Mouse (Mus musculus) ovary, adult 18-20 months (tissue): Measurements from ENCODE around the gene Larp7.

ENCODE experiments used
- DNase-seq: peaks from one replicate; pipeline ENCODE4 v3.0.0; 2022; ENCODE audit warnings: low spot score, mixed read lengths

Larp7 gene

DNA sequence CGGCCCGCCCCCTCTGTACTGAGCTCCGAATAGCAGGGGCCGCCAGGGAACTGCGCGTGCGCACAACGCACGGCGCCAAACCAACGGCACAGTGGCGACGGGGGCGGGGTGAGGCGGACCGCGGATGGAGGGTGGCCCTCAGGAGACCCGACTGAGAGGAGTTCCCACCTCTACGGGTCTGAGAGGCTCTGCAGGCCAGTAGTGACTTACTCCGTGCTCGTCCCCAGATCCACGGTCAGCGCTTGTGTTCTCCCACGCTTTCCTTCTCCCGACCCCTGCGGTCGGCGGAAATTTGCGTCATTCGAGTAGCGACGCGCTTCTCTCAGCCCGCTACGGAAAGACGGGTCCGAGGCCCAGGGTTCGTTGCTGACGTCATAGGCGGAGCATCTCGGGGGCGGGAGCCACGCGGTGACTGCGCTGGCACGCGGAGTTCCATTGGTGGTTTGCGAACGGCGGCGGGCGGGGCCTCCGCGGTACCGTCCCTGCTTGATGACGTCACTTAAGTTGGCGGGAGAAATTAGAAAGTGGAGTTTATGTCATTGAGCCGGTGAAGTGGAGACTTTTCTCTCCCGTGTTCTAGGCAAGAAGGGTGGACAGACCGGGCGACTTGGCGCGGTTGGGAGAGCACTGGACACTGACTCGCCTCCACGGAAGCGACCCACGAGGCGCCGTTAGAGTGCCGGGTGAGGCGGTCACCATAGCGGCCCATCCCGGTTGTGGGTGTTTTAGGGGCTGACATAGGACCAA, at the start of gene Larp7, which contains the start of gene Zgrf1:
TSS of gene Larp7 (minus strand) at position 377 of the 747 bp plus-strand sequence.
TSS of gene Zgrf1 (plus strand) at position 517 of the 747 bp plus-strand sequence.
- DNase-seq: peak; percentile 98

DNA sequence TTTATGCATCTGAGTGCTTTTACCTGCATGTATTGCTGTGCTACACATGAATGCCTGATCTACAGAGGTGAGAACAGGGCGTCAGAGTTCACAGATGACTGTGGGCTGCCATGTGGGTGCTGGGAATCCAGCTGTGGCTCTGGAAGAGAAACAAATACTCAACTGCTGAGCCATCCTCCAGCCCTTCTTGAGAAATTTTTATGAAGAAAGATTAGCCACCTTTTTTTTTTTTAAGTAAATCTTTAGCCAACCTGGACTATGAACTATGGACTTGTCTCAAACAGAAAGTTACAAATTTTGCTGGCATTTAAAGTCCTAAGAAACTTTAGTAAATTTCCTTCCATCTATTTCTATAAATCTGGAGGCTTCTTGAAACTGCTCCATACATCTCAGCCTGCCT, 44.0 kb upstream of the Larp7 start:
- DNase-seq: no peak

DNA sequence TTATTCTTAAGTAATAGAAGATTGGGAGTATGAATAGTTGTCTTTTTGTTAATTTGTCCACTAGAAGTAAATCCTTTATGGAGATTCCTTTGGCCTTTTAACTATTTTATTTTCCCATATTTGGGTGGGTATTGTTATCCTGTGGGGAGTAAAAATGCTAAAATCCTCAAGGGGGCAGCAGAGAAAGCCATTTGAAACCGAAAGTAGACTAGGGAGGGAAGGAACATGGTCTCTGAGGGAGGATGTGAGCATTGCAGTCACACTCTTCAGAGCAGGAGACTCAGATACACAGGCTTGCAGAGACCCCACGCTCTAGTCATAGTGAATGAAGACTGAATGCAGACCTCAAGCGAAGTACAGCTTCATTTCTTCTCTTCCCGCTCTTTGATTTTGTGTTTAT, 19.4 kb upstream of the Larp7 start:
- DNase-seq: no peak

DNA sequence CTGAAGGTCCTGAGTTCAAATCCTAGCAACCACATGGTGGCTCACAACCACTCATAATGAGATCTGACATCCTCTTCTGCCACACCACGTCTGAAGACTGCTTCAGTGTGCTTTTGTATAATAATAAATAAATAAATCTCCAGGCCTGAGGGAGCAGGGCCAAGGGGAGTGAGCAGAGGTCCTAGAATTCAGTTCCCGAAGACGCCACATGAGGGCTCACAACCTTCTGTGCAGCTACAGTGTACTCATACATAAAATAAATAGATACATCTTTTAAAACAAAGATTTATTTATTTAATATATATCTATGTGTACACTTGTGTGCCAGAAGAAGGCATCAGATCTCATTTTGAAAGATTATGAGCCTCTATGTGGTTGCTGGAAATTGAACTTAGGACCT, 12.0 kb upstream of the Larp7 start:
- no peak for DNase-seq

DNA sequence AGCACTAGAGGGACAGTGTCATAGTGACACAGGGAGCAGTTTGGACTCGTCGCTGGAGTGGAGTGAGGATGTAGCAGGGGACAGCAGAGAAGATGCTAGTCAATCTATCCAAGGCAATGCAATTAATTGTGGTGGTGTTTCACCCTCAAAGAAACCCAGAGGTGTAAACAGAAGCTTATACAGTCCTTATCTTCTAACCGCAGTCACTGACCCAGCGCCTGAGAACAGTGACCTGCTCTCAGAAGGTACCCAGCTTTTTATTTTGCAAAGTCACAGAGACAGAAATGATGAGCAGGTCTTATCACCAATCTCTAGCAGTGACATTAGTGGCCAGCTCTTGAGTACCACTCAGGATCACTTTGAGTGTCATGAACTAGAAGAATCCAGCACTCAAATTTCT, 9.8 kb upstream of the Larp7 start:
- DNase-seq: no peak

DNA sequence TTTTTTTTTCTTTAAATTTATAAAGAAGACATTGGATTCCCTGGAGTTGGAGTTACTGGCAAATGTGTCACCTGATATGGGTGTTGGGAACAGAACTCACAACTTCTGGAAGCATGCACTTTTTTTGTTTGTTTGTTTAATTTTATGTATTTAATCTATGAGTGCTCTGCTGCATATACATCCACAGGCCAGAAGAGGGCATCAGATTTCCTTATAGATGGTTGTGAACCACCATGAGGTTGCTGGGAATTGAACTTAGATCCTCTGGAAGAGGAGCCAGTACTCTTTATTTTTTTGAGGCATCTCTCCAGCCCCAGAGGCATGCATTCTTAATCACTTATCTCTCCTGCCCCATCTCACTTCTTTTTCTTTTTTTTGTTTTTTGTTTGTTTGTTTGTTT, 5.1 kb upstream of the Larp7 start:
- no peak for DNase-seq

DNA sequence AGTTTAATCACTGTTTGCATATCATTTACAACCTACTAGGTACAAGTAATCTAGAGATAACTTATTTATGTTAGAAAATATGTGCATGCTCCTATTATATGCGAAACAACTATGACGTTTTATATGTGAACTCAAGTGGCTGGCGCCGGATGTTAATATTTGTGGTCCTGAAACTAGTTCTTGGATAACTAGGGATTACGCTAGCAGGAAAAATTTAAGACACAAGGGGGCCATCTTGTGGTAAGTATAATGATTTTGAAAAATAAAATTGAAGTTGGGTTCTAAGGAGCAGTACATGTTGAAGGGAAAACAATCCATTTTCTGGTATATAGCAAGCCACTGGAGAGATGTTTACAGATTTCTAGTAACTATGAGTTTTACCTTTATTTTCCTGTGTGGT, 1.6 kb upstream of the Larp7 start:
- no peak for DNase-seq

DNA sequence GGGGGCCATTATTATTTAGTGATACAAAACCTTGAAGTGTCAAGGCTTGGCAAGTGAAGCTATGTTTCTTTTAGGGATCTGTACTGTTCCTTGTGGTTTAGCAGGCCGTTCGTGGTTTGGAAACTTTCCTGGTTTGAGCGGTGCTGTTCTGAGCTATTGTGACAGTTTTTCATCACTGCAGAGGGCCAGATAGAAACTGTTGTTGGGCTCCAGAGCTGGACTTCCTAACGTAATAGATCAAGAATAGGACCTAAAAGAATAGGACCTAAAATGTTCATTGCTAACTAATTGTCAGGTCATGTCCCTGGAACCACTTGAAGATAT, 533 bp upstream of the Larp7 start:
- DNase-seq: no peak

DNA sequence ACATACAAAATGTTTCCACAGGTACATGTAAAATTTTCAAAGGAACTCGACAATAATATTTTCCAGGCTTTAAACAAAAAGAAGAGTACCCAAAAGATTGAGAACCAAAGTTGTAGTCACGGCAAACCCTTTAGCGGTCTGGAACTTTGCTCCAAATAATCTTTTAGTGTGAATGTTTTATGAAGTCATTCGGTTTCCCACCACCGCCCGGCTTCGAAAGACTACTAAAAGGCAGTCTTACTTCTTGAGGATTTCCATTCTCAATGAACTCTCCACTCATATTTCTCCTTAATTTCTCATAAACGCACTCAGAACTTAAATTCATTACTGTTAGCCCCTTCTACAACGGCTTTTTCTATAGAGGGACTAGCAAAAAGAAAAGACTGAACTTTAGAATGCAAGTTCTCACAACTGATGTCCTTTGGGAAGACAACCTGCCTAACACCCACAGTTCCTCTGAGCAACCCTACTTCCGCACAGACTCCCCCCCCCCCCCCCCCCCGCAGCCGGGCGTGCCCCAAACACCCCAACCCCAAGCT, 646 bp downstream of the Larp7 start:
- DNase-seq: no peak

DNA sequence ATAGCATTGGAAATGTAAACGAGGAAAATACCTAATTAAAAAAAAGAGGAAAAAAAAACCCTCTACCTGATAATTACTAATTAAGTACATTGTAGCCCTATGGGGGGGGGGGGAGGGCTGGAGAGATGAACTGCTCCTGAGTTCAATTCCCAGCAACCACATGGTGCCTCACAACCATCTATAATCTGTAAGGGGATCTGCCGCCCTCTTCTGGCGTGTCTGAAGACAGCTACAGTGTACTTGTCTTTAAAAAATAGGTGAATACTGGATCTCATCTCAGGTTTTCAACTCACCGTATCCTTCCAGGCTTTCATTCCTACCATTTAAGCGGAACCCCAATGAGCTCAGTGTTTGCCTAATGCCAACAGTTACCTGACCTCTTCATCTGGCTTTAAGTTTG, 5.3 kb downstream of the Larp7 start:
- no peak for DNase-seq

DNA sequence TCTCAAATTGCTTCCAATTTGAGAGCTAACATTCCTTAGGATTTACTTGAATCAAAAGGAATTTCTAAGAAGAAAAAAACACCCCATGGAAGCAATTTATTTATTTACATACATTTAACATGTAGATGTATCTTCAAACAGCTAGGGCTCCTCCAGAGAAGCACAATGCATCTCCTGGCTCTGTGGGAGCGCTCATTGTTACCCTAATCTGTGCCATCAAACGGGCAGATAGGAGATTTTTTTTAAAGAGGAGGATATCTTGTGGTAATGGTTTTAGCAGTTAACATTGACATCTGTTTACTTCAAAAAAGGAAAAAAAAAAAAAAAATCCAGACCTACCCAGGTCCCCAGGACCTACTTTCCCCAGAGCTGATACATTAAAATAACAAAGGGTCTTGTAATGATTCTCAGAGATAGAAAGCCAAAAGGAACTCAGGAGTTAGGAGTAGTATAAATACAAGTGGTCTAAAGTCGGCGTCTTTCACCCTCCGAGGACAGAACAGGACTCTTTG, 8.5 kb downstream of the Larp7 start:
- DNase-seq: no peak

DNA sequence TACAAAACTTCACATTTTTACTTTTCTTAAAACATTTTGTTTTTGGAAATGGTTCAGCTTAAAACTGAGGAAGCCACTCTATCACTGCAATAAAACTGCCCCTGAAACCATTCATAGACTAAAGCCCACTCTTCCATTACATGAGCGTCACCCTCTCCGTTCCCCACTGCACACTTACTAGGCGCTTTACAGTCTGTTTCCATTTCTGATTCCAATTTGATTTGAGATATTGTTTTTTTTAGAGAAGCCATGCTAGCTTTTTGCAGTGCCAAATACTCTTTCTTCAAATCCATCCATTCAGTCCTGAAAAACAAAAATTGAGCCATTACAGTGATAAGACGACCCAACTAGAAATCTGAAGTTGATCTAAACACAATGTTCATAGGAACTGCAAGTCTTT, 9.2 kb downstream of the Larp7 start:
- no peak for DNase-seq

DNA sequence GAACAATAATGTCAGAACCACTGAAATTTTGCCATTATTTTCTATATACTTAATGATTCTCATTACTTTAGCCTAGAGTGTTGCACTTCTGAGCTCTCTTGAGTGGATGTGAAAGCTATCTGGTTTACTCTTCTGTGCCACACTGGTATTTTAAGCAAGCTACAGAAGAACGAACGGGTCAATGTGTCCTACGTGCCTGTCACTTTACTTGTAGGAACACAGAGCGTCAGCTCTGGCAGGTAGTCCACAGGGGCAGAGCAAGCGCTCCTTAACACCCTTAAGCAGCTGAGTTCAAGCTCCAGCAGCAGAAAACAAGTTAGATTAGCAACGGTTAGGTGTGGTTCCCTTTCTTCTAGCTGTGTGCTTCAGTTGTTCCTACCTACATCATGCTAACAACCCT, 14.0 kb downstream of the Larp7 start:
- DNase-seq: no peak

DNA sequence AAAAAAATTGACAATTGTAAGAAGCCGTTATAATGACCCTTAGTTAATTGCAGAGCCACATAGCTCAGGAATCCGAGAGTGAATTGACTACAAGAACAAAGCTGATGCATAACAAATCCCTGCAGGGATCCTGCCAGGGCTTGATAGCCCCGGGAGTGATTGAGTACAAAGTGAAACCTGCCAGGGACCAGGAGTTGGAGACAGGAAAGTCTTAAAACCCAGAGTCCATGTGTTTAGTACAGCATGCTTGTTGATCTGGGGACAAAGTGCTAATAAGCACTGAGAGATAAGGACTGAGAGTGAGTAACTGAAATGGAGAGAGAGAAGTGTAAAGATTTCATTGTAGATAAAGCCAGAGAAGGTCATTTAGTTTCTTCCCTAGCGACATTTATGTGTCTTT, 22.9 kb downstream of the Larp7 start:
- no peak for DNase-seq

DNA sequence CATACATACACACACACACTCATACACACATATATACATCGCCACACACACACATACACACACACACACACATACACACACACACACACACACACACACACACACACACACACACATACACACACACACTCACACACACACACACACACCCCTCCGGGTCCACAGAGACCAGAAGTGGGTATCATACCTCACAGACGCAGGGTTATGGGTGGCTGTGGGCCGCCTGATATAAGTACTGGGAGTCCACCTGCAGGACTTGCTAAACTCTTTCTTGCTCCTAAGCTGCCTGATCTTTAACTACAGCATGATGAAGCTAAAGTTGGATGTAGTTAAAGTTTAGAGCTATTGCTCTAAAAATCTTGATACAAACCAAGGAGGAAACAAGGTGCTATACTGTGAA, 23.3 kb downstream of the Larp7 start:
- DNase-seq: no peak

DNA sequence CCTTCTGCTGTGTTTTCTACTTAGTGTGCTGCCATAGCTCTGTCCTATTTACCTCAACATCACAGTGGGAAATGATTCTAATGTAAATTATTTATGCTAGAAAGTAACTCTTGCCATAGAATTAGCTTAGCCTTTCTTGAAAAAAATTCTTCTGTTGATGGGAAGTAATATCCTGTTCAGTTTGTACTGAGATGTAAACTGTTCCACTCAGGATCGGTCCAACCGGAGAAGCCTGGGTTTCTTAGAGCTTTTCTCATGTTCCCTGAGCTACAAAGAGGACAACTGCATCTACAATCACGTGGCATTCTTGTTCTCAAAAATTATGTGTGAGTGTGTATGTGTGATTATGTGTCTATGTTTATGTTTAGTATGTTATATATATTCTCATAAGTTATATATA, 23.9 kb downstream of the Larp7 start:
- no peak for DNase-seq

DNA sequence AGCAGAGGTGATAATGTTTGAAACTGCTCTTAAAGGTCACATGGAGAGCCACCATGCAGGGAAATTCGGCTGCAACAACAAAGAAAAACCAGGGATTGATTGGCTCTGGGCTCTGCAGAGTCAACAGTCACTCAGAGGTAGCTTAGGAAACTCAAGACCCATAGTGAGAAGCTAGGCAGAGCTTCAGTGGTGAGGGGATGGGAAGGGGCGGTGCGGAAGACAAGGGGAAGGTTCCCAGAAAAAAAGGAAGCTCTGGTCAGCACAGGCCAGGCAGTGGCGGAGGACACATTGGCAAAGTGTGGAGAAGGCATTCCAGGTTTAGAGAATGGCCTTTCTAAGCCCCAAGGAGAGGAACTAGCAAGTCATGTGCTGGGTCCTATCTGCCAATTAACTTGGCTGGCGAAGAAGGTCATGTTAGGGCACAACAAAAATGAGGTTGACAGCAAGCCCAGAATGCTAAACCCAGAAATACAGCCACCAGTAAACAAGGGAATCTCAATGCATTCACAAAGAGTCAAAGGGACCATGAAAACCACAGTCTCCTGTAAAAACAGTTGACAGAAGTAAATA, 25.6 kb downstream of the Larp7 start:
- no peak for DNase-seq

DNA sequence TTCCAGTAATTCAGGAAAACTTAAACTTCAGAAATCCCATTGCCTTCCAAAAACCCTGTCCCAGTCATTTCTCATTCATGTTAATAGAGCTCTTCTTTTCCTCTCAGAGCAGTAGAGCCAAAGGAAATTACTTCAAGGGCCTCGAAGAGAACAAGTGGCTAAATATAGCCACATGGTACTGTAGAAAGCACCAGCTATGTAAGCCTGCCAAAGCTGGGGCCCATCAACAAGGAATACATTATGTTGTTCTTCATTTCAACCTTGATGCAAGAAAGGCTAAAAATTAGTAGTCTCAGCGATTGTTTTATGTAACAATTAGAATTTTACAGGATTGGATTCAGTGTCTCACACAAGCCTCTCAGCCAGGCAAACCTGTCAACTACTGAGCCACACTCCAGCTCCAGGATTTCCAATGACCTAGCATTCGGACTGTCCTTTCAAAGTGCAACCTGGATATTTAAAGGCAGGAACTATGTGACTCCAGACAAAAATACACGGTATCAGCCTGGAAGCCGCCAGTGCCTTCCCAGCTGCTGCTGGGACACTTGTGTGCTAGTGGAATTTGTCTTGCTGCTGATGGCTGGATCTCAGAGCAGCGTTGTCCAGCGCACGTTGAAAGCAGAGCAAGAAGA, 27.8 kb downstream of the Larp7 start:
- DNase-seq: no peak

DNA sequence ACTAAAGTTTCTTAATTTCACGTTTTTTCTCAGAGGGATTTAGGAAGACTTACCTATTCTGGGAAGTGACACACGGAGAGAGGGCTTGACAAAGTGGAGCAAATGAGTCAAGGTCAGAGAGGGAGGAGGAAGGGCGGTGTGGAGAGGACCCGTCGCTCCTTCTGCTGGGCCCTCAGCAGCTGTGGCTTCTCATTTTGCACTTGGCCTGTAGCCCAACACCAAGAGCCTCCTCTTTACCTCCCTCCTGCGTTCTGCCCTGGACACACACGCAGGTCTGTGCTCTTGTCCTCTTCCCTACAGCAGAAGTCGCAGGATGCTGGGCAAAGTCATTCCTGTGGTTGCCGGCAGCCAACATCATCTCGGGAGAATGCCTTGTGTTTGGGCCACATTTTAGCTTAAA, 32.0 kb downstream of the Larp7 start:
- no peak for DNase-seq

DNA sequence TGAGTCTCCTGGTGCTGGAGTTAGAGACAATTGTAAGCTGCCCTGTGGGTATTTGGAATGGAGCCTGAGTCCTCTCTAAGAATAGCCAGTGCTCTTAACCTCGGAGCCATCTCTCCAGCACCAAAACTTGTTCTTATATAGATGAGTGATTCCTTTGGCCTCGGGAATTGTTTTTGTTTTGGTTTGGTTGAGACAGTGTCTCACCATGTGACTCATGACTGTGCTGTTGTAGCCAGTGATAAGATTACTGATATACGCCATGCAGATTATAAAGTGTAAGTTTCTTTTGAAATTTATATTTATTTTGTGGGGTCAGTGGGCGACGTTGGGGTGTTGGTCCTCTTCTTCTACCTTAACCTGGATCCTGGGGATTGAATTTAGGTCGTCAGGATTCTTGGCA, 32.8 kb downstream of the Larp7 start:
- no peak for DNase-seq

DNA sequence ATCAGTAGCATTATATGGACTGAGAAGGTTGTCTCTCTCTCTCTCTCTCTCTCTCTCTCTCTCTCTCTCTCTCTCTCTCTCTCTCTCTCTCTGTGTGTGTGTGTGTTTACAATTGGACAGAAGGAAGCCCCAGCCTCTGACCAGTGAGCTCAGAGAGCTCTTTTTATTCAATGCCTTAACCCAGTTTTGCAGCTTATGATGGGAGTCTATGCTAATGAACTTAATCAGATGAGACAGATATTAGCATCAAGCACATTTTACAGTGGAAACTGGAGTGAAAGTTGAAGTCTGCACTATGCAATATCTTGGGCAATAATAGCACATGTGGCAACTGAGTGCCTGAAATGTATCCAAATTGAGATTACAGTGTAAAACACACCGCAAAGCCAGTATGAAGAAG, 37.9 kb downstream of the Larp7 start:
- no peak for DNase-seq

DNA sequence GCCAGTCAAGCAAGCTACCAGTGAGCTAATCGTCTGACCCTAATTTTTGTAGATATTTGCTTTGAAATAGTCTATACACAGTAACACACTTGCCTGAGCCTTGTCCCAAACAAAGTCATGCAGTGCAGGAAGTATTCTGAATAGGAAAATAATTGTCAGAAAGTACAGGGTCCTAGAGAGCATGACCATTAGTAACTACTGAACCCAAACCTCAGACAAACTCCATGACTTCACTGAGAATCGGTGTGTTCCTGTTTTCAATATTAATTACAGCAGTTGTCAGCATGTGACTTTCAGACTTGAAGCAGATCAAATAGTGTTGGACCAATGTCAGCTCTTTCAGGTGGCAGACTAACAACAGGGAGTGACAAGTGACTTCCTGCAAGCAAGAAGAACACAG, 39.5 kb downstream of the Larp7 start:
- DNase-seq: no peak

DNA sequence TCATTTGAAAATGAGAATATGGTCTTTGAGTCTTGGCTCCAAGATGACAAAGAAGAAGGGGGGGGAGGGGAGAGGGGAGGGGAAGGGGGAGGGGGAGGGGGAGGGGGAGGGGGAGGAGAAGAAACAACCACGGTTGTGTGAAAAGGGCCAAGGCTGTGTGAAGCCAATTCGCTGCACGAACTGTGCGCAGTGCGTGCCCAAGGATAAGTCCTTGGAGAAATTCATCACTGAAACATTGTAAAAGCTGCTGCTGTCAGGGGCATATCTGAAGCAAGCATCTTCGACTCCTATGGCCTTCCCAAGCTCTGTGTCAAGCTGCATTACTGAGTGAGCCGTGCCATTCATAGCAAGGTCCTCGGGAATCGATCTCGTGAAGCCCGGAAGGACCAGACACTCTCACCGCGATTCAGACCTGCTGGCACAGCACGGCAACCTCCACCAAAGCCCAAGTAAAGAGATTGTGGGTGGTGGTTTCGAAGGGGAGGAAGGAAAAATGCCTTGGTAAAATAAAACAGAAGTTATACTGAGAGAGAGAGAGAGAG, 40.3 kb downstream of the Larp7 start:
- DNase-seq: peak; percentile 28
